In the genomic region with DNA sequence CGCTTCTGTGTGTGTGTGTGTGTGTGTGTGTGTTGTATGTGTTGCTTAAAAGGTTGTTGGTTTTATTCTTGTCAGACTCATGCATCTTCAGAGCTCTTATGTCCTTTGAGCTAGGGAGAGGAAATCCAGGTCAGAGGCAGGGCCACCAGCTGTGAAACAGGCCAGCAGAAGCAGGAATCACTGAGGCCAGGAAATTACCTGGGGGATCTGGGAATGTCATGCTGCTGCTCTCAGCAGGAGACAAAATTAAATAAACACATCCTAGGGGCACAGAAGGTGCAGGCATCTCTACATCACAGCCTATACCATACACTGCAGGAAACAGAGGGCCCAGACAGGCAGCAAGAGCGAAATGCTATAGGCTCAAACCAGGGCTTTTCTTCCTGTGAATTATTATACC, we compare ENCODE assay signal across 14 mouse cellular contexts.
DNase-seq lines count a peak whose midpoint lies in the region; ATAC-seq lines count a peak whose summit lies in the region.
"Had no signal": no experiment of that assay in that cellular context is flagged by ENCODE, and none has a peak within 500 bp of the region (broad histone marks: within the 10 kb centered on the region; RNA-seq: fewer than 3 reads in every experiment).

No protein-coding gene starts in this region.

- no peaks in the 10 kb centered on the region for H3K9me3 ChIP-seq in hindbrain, embryonic 16.5 days (ENCODE audit: control insufficient read depth, low read length)
- no peaks in the 10 kb centered on the region for H3K9me3 ChIP-seq in neural tube, embryonic 15.5 days (replicated peaks)

- 69% methylated on average over 2 of the region's 2 CpGs for WGBS in hindbrain, embryonic 16.5 days
- WGBS in neural tube, embryonic 15.5 days, result 75% methylated on average over 2 of the region's 2 CpGs

- ATAC-seq in hindbrain, embryonic 16.5 days, result peak; percentile 56; the same call in 1 of the 2 replicates
- 0 out of 2 replicates have a peak, but pooled peaks have one; percentile 66 for ATAC-seq in neural tube, embryonic 15.5 days (ENCODE audit: low FRiP score)

- no peaks in the 10 kb centered on the region for H3K36me3 ChIP-seq in hindbrain, embryonic 16.5 days (ENCODE audit: control insufficient read depth, insufficient read depth, low read length)
- no peaks in the 10 kb centered on the region for H3K36me3 ChIP-seq in neural tube, embryonic 15.5 days

- no peak overlapping the region for H3K4me3 ChIP-seq in hindbrain, embryonic 16.5 days (ENCODE audit: low read length)
- no peak overlapping the region for H3K4me3 ChIP-seq in neural tube, embryonic 15.5 days (replicated peaks)

- peak overlapping the region; percentile 11; the same call in 1 of the 2 replicates for H3K27ac ChIP-seq in hindbrain, embryonic 16.5 days (ENCODE audit: low read depth, low read length)
- 0 out of 2 replicates have a peak overlapping the region, but pooled peaks have one; percentile 5 for H3K27ac ChIP-seq in neural tube, embryonic 15.5 days (replicated peaks)

- H3K9ac ChIP-seq in hindbrain, embryonic 16.5 days (ENCODE audit: low read depth, low read length), result no peak overlapping the region
- no peak overlapping the region for H3K9ac ChIP-seq in neural tube, embryonic 15.5 days (replicated peaks)
- H3K9ac ChIP-seq: lung, embryonic 14.5 days had no signal

- no peaks in the 10 kb centered on the region for H3K27me3 ChIP-seq in hindbrain, embryonic 16.5 days (replicated peaks; ENCODE audit: control insufficient read depth, insufficient read depth, low read length)
- no peaks in the 10 kb centered on the region for H3K27me3 ChIP-seq in neural tube, embryonic 15.5 days (replicated peaks)

- H3K4me1 ChIP-seq in hindbrain, embryonic 16.5 days (ENCODE audit: control insufficient read depth, insufficient read depth, low read depth, low read length), result no peaks in the 10 kb centered on the region
- H3K4me1 ChIP-seq in neural tube, embryonic 15.5 days, result peaks cover 6% of the 10 kb centered on the region; the same call in 1 of the 2 replicates

- H3K4me2 ChIP-seq in hindbrain, embryonic 16.5 days (ENCODE audit: low read length), result no peak overlapping the region
- H3K4me2 ChIP-seq in neural tube, embryonic 15.5 days, result no peak overlapping the region
- H3K4me2 ChIP-seq: lung, embryonic 14.5 days had no signal

- DNase-seq in retina, postnatal 1 day, result peak; percentile 28
- DNase-seq in retina, embryonic 14.5 days (ENCODE audit: low spot score), result no peak
- DNase-seq in embryo, embryonic 10 days (ENCODE audit: low spot score), result peak; percentile 11
- DNase-seq in thymus, postnatal 10 days (ENCODE audit: low spot score in 2 of 2), result no peak
- no peak for DNase-seq in heart, adult 18-20 months
- no peak for DNase-seq in right cerebral cortex, postnatal 36 days (ENCODE audit: low spot score in 2 of 2)
- DNase-seq: adrenal gland, postnatal 10 days; heart, adult 11 months; kidney, adult 11 months; liver; lung, embryonic 14.5 days; right cerebral cortex, postnatal 25 days had no signal

Comparison
In these comparisons a context has a peak if more than half of its experiments do, and no peak if none do; other contexts are left out.
1. DNase-seq: peak in retina, postnatal 1 day (single experiment) and embryo, embryonic 10 days (single experiment); none in retina, embryonic 14.5 days (single experiment), thymus, postnatal 10 days (0 of 2), heart, adult 18-20 months (0 of 2) and right cerebral cortex, postnatal 36 days (0 of 2).